Mouse (Mus musculus) yolk sac, embryonic 10.5 days (tissue): ENCODE results near the gene Klhl18.

Experiments used
- DNase-seq: peaks from one replicate; pipeline ENCODE4 v3.0.0-alpha.2; 2017; ENCODE audit warnings: low spot score

Klhl18 gene

GRCm38 (mm10) chr9:110476124-110477091 lies at the start of gene Klhl18, which contains the start of gene Kif9:
Gene Klhl18 (minus strand): TSS chr9:110476694.
Gene Kif9 (plus strand): TSS chr9:110476958.
- peak; percentile 97 for DNase-seq

GRCm38 (mm10) chr9:110525737-110526136 lies 49.2 kb upstream of the Klhl18 start:
- DNase-seq = peak; percentile 4

- no peak for DNase-seq
These were observed 14.4 kb upstream of the Klhl18 start for GRCm38 (mm10) chr9:110490913-110491312.

GRCm38 (mm10) chr9:110488841-110489240 lies 12.3 kb upstream of the Klhl18 start:
- DNase-seq = no peak

- DNase-seq = no peak
These were observed 2.1 kb upstream of the Klhl18 start for GRCm38 (mm10) chr9:110478639-110479038.

GRCm38 (mm10) chr9:110477951-110478350 lies 1.5 kb upstream of the Klhl18 start:
- no peak for DNase-seq

- no peak for DNase-seq
These were observed 10.3 kb downstream of the Klhl18 start for GRCm38 (mm10) chr9:110466179-110466578.

GRCm38 (mm10) chr9:110465336-110465735 lies 11.2 kb downstream of the Klhl18 start:
- DNase-seq = no peak

- DNase-seq = no peak
These were observed 12.4 kb downstream of the Klhl18 start for GRCm38 (mm10) chr9:110463983-110464591.

- DNase-seq = no peak
These were observed 14.2 kb downstream of the Klhl18 start for GRCm38 (mm10) chr9:110462321-110462720.

- DNase-seq = no peak
These were observed 15.3 kb downstream of the Klhl18 start for GRCm38 (mm10) chr9:110460884-110461815.

- DNase-seq = no peak
These were observed 17.3 kb downstream of the Klhl18 start for GRCm38 (mm10) chr9:110459145-110459727.

- DNase-seq = no peak
These were observed 18.6 kb downstream of the Klhl18 start for GRCm38 (mm10) chr9:110457926-110458325.

- no peak for DNase-seq
These were observed 24.0 kb downstream of the Klhl18 start for GRCm38 (mm10) chr9:110452523-110452922.

GRCm38 (mm10) chr9:110448857-110449617 lies 27.5 kb downstream of the Klhl18 start:
- DNase-seq = peak; percentile 61

- no peak for DNase-seq
These were observed 28.1 kb downstream of the Klhl18 start for GRCm38 (mm10) chr9:110448356-110448755.

GRCm38 (mm10) chr9:110440559-110440958 lies 35.9 kb downstream of the Klhl18 start:
- no peak for DNase-seq

- no peak for DNase-seq
These were observed 36.4 kb downstream of the Klhl18 start for GRCm38 (mm10) chr9:110440049-110440448.

- no peak for DNase-seq
These were observed 40.5 kb downstream of the Klhl18 start for GRCm38 (mm10) chr9:110436041-110436440.

- DNase-seq = no peak
These were observed 43.4 kb downstream of the Klhl18 start for GRCm38 (mm10) chr9:110433045-110433444.

- DNase-seq = no peak
These were observed 45.3 kb downstream of the Klhl18 start for GRCm38 (mm10) chr9:110431241-110431640.
